In the genomic region with DNA sequence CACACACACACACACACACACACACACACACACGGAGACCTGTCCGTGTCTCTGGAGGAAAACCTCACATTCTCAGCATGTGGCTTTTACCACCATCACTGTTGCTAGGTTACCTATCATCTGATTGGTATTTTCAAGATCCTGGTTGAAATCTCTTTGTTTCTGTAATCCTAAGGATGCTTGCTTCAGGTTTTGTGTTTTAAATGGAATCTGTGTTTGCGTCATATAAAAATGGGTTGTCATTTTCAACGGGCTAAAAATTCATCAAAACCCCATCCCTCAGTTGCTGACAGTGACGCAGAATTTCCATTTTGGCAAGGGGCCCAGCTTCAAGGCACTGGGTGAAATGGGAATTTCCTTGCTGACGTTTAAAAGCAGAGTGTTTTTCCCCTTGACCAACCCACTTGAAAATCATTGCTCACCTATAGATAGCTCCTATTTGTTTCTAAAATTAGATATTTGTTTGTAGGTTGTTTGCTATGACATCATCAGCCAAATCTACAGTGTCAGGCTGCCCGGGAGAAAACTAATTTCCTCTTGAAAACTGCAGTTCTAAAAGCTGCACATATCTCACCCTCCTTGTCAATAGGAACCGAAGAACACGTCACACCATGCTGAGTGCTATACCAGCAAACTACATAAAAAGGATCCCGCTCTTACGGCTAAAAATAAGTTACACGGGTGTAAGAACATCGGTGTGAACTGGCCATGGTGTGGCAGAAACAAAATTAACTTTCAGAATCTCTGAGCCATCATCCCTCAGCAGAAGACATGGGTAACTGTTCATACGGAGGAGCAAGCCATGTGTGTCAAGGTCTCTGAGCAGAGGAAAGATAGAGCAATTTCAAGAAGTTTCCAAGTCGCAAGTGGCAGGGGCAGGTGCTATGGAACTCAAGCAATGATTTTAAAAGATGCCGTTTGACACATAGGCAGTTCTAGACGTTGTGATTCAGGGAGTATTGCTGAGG, we compare ENCODE assay signal across 8 mouse cellular contexts. TPM values are rescaled to one million over a fixed set of nuclear protein-coding genes. Genes with fewer than 3 reads are reported as not detected.
DNase-seq lines count a peak whose midpoint lies in the region; ATAC-seq and TF ChIP-seq lines count a peak whose summit lies in the region.

No protein-coding gene starts in this region.

- ATAC-seq in CD4-positive, CD25-positive, alpha-beta regulatory T cell, adult 4 months = peak; percentile 80
- no peak for ATAC-seq in stomach, postnatal 0 days (ENCODE audit: low FRiP score, low TSS enrichment)
- no peak for ATAC-seq in kidney, embryonic 16.5 days (ENCODE audit: low FRiP score, low TSS enrichment)

- intact Hi-C loops in heart, postnatal 25 days (cut with DNase I) = no loop called here

- no peaks in the 10 kb centered on the region for H3K4me1 ChIP-seq in stomach, postnatal 0 days (replicated peaks; ENCODE audit: control insufficient read depth, insufficient read depth)
- no peaks in the 10 kb centered on the region for H3K4me1 ChIP-seq in kidney, embryonic 16.5 days (ENCODE audit: insufficient read depth, low read length)

- no peaks in the 10 kb centered on the region for H3K9me3 ChIP-seq in stomach, postnatal 0 days (ENCODE audit: control insufficient read depth, low read length)
- H3K9me3 ChIP-seq in kidney, embryonic 16.5 days (ENCODE audit: low read length) = no peaks in the 10 kb centered on the region

- no peak overlapping the region for H3K4me3 ChIP-seq in stomach, postnatal 0 days (ENCODE audit: low read depth, low read length)
- H3K4me3 ChIP-seq in kidney, embryonic 16.5 days (ENCODE audit: low read length) = no peak overlapping the region

- H3K4me2 ChIP-seq in stomach, postnatal 0 days (replicated peaks; ENCODE audit: low read depth) = no peak overlapping the region
- H3K4me2 ChIP-seq in kidney, embryonic 16.5 days (replicated peaks; ENCODE audit: low read depth, low read length) = no peak overlapping the region

- TF ChIP-seq CTCF in stomach, postnatal 0 days (IDR thresholded peaks at IDR 0.05; ENCODE audit: low read depth) = no peak

- no peaks in the 10 kb centered on the region for H3K36me3 ChIP-seq in stomach, postnatal 0 days (ENCODE audit: control insufficient read depth, insufficient read depth, low read length)
- no peaks in the 10 kb centered on the region for H3K36me3 ChIP-seq in kidney, embryonic 16.5 days (ENCODE audit: insufficient read depth, low read length)

- peak; percentile 55 to 57 for DNase-seq in heart, adult 18-20 months
- DNase-seq in heart, postnatal 25 days (ENCODE audit: low spot score) = no peak
- DNase-seq in brain, embryonic 18.5 days (ENCODE audit: low read depth, low spot score) = peak; percentile 45
- DNase-seq in induced T-regulatory cell, adult 2 months (ENCODE audit: low read depth) = peak; percentile 92
- DNase-seq in stomach, postnatal 0 days (ENCODE audit: low spot score) = no peak
- DNase-seq in spleen, postnatal 36 days (ENCODE audit: low spot score in 2 of 2) = no peak

- no peak for TF ChIP-seq EP300 in stomach, postnatal 0 days (optimal IDR thresholded peaks at IDR 0.05)

- H3K27me3 ChIP-seq in stomach, postnatal 0 days (ENCODE audit: control insufficient read depth, insufficient read depth, low read length) = no peaks in the 10 kb centered on the region
- no peaks in the 10 kb centered on the region for H3K27me3 ChIP-seq in kidney, embryonic 16.5 days (ENCODE audit: insufficient read depth, low read length)

- no peak overlapping the region for H3K9ac ChIP-seq in stomach, postnatal 0 days (ENCODE audit: low read length)
- H3K9ac ChIP-seq in kidney, embryonic 16.5 days (replicated peaks; ENCODE audit: low read length) = no peak overlapping the region

- no peak overlapping the region for H3K27ac ChIP-seq in stomach, postnatal 0 days (replicated peaks)
- H3K27ac ChIP-seq in kidney, embryonic 16.5 days (ENCODE audit: low read length) = no peak overlapping the region

- WGBS in stomach, postnatal 0 days = 67% methylated on average over 17 of the region's 17 CpGs
- WGBS in kidney, embryonic 16.5 days = 81% methylated on average over 17 of the region's 17 CpGs

RNA-seq across cellular contexts. Expression of a gene that starts 47.4 kb away (rescaled TPM):
- 1 to 10 TPM in 1 of 2 experiments, under 1 TPM in 1; 0.22 to 1.7 TPM for total RNA-seq in heart, adult 18-20 months (2021)
- total RNA-seq in heart, postnatal 25 days (2021) = under 1 TPM; 0.26 to 0.56 TPM
- polyA plus RNA-seq in CD4-positive, CD25-positive, alpha-beta regulatory T cell, adult 4 months (2017; shearing (Covaris generic)) = 10 to 100 TPM; 66.0 to 79.2 TPM
- 2.5 and 2.7 TPM in 2 replicates for polyA plus RNA-seq in stomach, postnatal 0 days (2015; fragmentation: Nextera tagmentation; extraction: Ambion mirVana)
- polyA plus RNA-seq in kidney, embryonic 16.5 days (2015; fragmentation: Nextera tagmentation; extraction: Ambion mirVana) = 0.48 and 0.50 TPM in 2 replicates

Comparison
In these comparisons a context has a peak if more than half of its experiments do, and no peak if none do; other contexts are left out.
1. DNase-seq: peak in heart, adult 18-20 months (2 of 2), brain, embryonic 18.5 days (single experiment) and induced T-regulatory cell, adult 2 months (single experiment); none in heart, postnatal 25 days (single experiment), stomach, postnatal 0 days (single experiment) and spleen, postnatal 36 days (0 of 2).
2. RNA of a gene that starts 47.4 kb away (polyA plus RNA-seq): 66.0 to 79.2 TPM in CD4-positive, CD25-positive, alpha-beta regulatory T cell, adult 4 months; 2.5 to 2.7 TPM in stomach, postnatal 0 days and 0.48 to 0.50 TPM in kidney, embryonic 16.5 days; every median in the first group is over 10 times any median in the second.